Mouse (Mus musculus) layer of hippocampus, adult 11-12 months (tissue): Measurements from ENCODE around the gene Pim3.

ENCODE experiments used
- DNase-seq: peaks from one replicate; pipeline ENCODE4 v3.0.0; 2022; ENCODE audit warnings: low spot score

The Pim3 gene

GRCm38 (mm10) chr15:88858141-88858541, 3.8 kb upstream of the Pim3 start:
- DNase-seq, result no peak

- DNase-seq, result no peak
These were observed 3.3 kb upstream of the Pim3 start for GRCm38 (mm10) chr15:88858707-88859106.

- no peak for DNase-seq
These were observed 2.6 kb upstream of the Pim3 start for GRCm38 (mm10) chr15:88859206-88859970.

GRCm38 (mm10) chr15:88860781-88861180, 1.2 kb upstream of the Pim3 start:
- DNase-seq, result no peak

- DNase-seq, result peak; percentile 55
These were observed 1.1 kb downstream of the Pim3 start for GRCm38 (mm10) chr15:88862881-88863694.

- peak; percentile 92 for DNase-seq
These were observed 1.8 kb downstream of the Pim3 start for GRCm38 (mm10) chr15:88863695-88864231.

GRCm38 (mm10) chr15:88864270-88865030, 2.5 kb downstream of the Pim3 start:
- peak; percentile 55 for DNase-seq

GRCm38 (mm10) chr15:88865061-88865460, 3.1 kb downstream of the Pim3 start:
- DNase-seq, result no peak

GRCm38 (mm10) chr15:88865888-88866695, 4.1 kb downstream of the Pim3 start:
- DNase-seq, result no peak

- DNase-seq, result no peak
These were observed 5.0 kb downstream of the Pim3 start for GRCm38 (mm10) chr15:88866934-88867356.

- no peak for DNase-seq
These were observed 5.5 kb downstream of the Pim3 start for GRCm38 (mm10) chr15:88867368-88868023.

- DNase-seq, result no peak
These were observed 6.2 kb downstream of the Pim3 start for GRCm38 (mm10) chr15:88868024-88868742.

GRCm38 (mm10) chr15:88870418-88871185, 8.6 kb downstream of the Pim3 start:
- DNase-seq, result no peak

GRCm38 (mm10) chr15:88874061-88874460, 12.1 kb downstream of the Pim3 start:
- DNase-seq, result no peak

GRCm38 (mm10) chr15:88874477-88874876, 12.5 kb downstream of the Pim3 start:
- no peak for DNase-seq

- no peak for DNase-seq
These were observed 13.7 kb downstream of the Pim3 start for GRCm38 (mm10) chr15:88875625-88876081.

GRCm38 (mm10) chr15:88876155-88877020, 14.4 kb downstream of the Pim3 start:
- peak; percentile 78 for DNase-seq

- DNase-seq, result no peak
These were observed 15.0 kb downstream of the Pim3 start for GRCm38 (mm10) chr15:88877021-88877400.
